In the genomic region with DNA sequence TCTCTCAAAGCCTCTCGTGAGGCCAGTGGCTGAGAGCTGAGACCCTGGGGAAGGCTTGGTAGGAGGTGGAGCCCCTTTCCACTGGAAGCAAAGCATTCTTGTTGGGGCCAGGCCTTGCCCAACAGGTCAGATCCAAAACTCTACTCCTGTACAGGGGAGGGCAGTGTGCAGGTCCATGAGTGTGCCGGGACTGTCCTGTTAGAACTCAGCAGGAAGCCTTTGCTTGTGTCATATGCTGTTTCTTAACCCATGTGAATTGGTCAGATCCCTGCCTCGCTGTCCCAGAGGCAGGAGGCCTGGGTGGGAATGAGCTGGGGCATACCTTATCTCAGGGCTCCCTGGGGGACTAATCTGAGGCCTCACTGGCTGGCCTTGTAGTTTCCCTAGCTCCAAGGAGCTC, we compare ENCODE assay signal across 21 mouse cellular contexts. TPM values are rescaled to one million over a fixed set of nuclear protein-coding genes. Genes with fewer than 3 reads are reported as not detected.
"Had no signal": no experiment of that assay in that cellular context is flagged by ENCODE, and none has a peak within 500 bp of the region (broad histone marks: within the 10 kb centered on the region; RNA-seq: fewer than 3 reads in every experiment).

No protein-coding gene starts in this region.

- H3K4me1 ChIP-seq: lung, embryonic 15.5 days; midbrain, embryonic 12.5 days had no signal

- H3K9ac ChIP-seq: liver, embryonic 15.5 days; lung, embryonic 15.5 days; midbrain, embryonic 12.5 days had no signal

- DNase-seq: kidney, adult 11 months; kidney, postnatal 14 days; left cerebral cortex, postnatal 4 days; lung, postnatal 14 days; retina, postnatal 1 day; right cerebral cortex, postnatal 4 days; thymus, postnatal 14 days had no signal

- H3K9me3 ChIP-seq: liver, embryonic 15.5 days; lung, embryonic 15.5 days; megakaryocyte, embryonic 14.5 days; midbrain, embryonic 12.5 days had no signal

- H3K4me2 ChIP-seq: liver, embryonic 15.5 days; lung, embryonic 15.5 days; midbrain, embryonic 12.5 days had no signal

- H3K36me3 ChIP-seq: midbrain, embryonic 12.5 days had no signal

- H3K27me3 ChIP-seq: liver, embryonic 15.5 days; lung, embryonic 15.5 days; megakaryocyte, embryonic 14.5 days; midbrain, embryonic 12.5 days had no signal

- ATAC-seq: midbrain, embryonic 16.5 days had no signal

- H3K27ac ChIP-seq: liver, embryonic 15.5 days; lung, embryonic 15.5 days; macrophage; midbrain, embryonic 12.5 days; stomach, postnatal 0 days had no signal

- H3K4me3 ChIP-seq: liver, embryonic 15.5 days; lung, embryonic 15.5 days; megakaryocyte, embryonic 14.5 days; midbrain, embryonic 12.5 days had no signal

RNA-seq across cellular contexts. Expression of a gene that starts 7.3 kb away (rescaled TPM):
- total RNA-seq: left cerebral cortex, postnatal 4 days; neutrophil, adult 5-6 weeks had no signal
- polyA plus RNA-seq: kidney, embryonic 14.5 days; macrophage; midbrain, embryonic 12.5 days; midbrain, embryonic 16.5 days; neural tube, embryonic 11.5 days had no signal

RNA-seq across cellular contexts. Expression of a gene that starts 59.7 kb away (rescaled TPM):
- total RNA-seq: layer of hippocampus, adult 8-10 months; layer of hippocampus, postnatal 14 days; left cerebral cortex, adult 18-20 months; left cerebral cortex, postnatal 4 days; neutrophil, adult 5-6 weeks had no signal
- polyA plus RNA-seq: kidney, embryonic 14.5 days; limb, embryonic 14.5 days; liver, embryonic 15.5 days; macrophage; midbrain, embryonic 12.5 days; midbrain, embryonic 16.5 days; neural tube, embryonic 11.5 days; stomach, postnatal 0 days had no signal
